Mouse (Mus musculus) activated CD4-positive, CD25-positive, alpha-beta regulatory T cell, adult 9 weeks (primary cell): Measurements from ENCODE around the gene Trpc1. TPM values are rescaled to one million over a fixed set of nuclear protein-coding genes. Genes with fewer than 3 reads are reported as not detected.

Experiments used
- polyA plus RNA-seq: library from polyadenylated mRNA; unstranded; fragments of 100-300 nt; shearing (Covaris generic); gene quantifications from one replicate; pipeline ENCODE4 v1.2.1, GENCODE M21; 2017

Gene Trpc1
- 0.15 TPM for polyA plus RNA-seq

DNA sequence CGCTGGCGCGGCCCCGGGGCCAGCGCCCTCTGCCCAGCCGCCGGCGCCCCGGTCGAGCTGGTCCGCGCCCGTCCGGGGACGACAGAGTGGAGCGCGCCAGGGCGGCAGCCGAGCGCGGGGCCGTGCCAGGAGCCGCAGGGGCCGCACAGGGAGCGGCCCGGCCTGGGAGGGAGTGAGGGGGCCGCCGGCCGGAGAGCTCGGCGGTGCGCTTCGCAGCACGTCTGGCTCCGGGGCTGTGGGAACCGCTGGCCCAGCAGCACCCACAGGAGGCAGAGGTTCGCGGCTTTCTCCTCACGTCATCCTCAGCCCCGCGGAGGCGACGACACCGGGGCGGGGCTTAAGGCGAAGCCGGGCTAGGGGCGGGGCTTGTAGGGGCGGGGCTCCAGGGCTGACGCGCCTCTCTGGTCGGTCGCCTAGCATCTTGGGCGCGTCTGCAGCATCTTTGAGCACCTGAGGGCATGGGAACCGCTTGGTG lies at the start of gene Trpc1:
Gene Trpc1 (minus strand): TSS at position 339 of the 475 bp plus-strand sequence.

Other genes starting within 250 kb of the Trpc1 start
- 179 TPM for gene U2surp, start 238.4 kb downstream of the Trpc1 start, polyA plus RNA-seq
- gene Paqr9, start 190.7 kb downstream of the Trpc1 start, polyA plus RNA-seq, result 0.04 TPM
- 0.06 TPM for gene Pcolce2, start 112.8 kb downstream of the Trpc1 start, polyA plus RNA-seq
- 0.37 TPM for gene Pls1, start 94.9 kb upstream of the Trpc1 start, polyA plus RNA-seq
- 39.3 TPM for gene Atr, start 107.2 kb upstream of the Trpc1 start, polyA plus RNA-seq
- gene Xrn1, start 204.4 kb upstream of the Trpc1 start, polyA plus RNA-seq, result 65.2 TPM